Mouse (Mus musculus): Measurements from ENCODE around the gene Nf2. TPM values are rescaled to one million over a fixed set of nuclear protein-coding genes. Genes with fewer than 3 reads are reported as not detected.
A peak's percentile ranks its signal among the peaks of the same experiment; 100 is the strongest.

Gene Nf2
- polyA plus RNA-seq, 1 experiment = 43.5 TPM

GRCm38 (mm10) chr11:4793006-4793405 lies 56.3 kb downstream of the Nf2 start:
- no peak overlapping the region for H3K27ac ChIP-seq (ENCODE audit: insufficient read depth, low read depth, low read length)
- 87% methylated on average over 3 of the region's 3 CpGs for WGBS
- peaks cover 35% of the 10 kb centered on the region for H3K36me3 ChIP-seq (ENCODE audit: control insufficient read depth, insufficient read depth, low read length)
- no peaks in the 10 kb centered on the region for H3K27me3 ChIP-seq (ENCODE audit: control insufficient read depth, insufficient read depth, low read length)
- H3K4me1 ChIP-seq (ENCODE audit: control insufficient read depth, insufficient read depth, insufficient read length, low read length) = no peaks in the 10 kb centered on the region
- no peak overlapping the region for H3K4me3 ChIP-seq (ENCODE audit: low read depth, low read length)
- TF ChIP-seq POLR2A (IDR thresholded peaks at IDR 0.05; ENCODE audit: low read depth, low read length) = no peak
- TF ChIP-seq CTCF (IDR thresholded peaks at IDR 0.05; ENCODE audit: extremely low read depth, insufficient read length, insufficient replicate concordance, low read depth, low read length) = no peak

- Histone ChIP-seq H3K4me3 (ENCODE audit: low read depth, low read length) (no peak overlapping the region), H3K27ac (ENCODE audit: insufficient read depth, low read depth, low read length) (no peak overlapping the region), H3K27me3 (ENCODE audit: control insufficient read depth, insufficient read depth, low read length) (no peaks in the 10 kb centered on the region), H3K4me1 (ENCODE audit: control insufficient read depth, insufficient read depth, insufficient read length, low read length) (no peaks in the 10 kb centered on the region), H3K36me3 (ENCODE audit: control insufficient read depth, insufficient read depth, low read length) (peaks cover 42% of the 10 kb centered on the region)
- no peak for TF ChIP-seq CTCF (IDR thresholded peaks at IDR 0.05; ENCODE audit: extremely low read depth, insufficient read length, insufficient replicate concordance, low read depth, low read length)
- TF ChIP-seq POLR2A (IDR thresholded peaks at IDR 0.05; ENCODE audit: low read depth, low read length) = no peak
- 88% methylated on average over 6 of the region's 6 CpGs for WGBS
Measured at GRCm38 (mm10) chr11:4791549-4791948, 57.8 kb downstream of the Nf2 start.

- no peak overlapping the region for H3K27ac ChIP-seq (ENCODE audit: insufficient read depth, low read depth, low read length)
- no peaks in the 10 kb centered on the region for H3K4me1 ChIP-seq (ENCODE audit: control insufficient read depth, insufficient read depth, insufficient read length, low read length)
- no peaks in the 10 kb centered on the region for H3K27me3 ChIP-seq (ENCODE audit: control insufficient read depth, insufficient read depth, low read length)
- TF ChIP-seq CTCF (IDR thresholded peaks at IDR 0.05; ENCODE audit: extremely low read depth, insufficient read length, insufficient replicate concordance, low read depth, low read length) (no peak), POLR2A (IDR thresholded peaks at IDR 0.05; ENCODE audit: low read depth, low read length) (no peak)
- H3K4me3 ChIP-seq (ENCODE audit: low read depth, low read length) = no peak overlapping the region
- WGBS = 89% methylated on average over 5 of the region's 5 CpGs
- H3K36me3 ChIP-seq (ENCODE audit: control insufficient read depth, insufficient read depth, low read length) = peaks cover 47% of the 10 kb centered on the region
Measured at GRCm38 (mm10) chr11:4789691-4790090, 59.6 kb downstream of the Nf2 start.

GRCm38 (mm10) chr11:4784629-4785142 lies 64.7 kb downstream of the Nf2 start:
- H3K27ac ChIP-seq (ENCODE audit: insufficient read depth, low read depth, low read length) = no peak overlapping the region
- WGBS = 79% methylated on average over 5 of the region's 5 CpGs
- TF ChIP-seq CTCF (IDR thresholded peaks at IDR 0.05; ENCODE audit: extremely low read depth, insufficient read length, insufficient replicate concordance, low read depth, low read length) = no peak
- TF ChIP-seq POLR2A (IDR thresholded peaks at IDR 0.05; ENCODE audit: low read depth, low read length) = no peak
- H3K4me3 ChIP-seq (ENCODE audit: low read depth, low read length) = no peak overlapping the region
- H3K27me3 ChIP-seq (ENCODE audit: control insufficient read depth, insufficient read depth, low read length) = no peaks in the 10 kb centered on the region
- no peaks in the 10 kb centered on the region for H3K4me1 ChIP-seq (ENCODE audit: control insufficient read depth, insufficient read depth, insufficient read length, low read length)
- peaks cover 55% of the 10 kb centered on the region for H3K36me3 ChIP-seq (ENCODE audit: control insufficient read depth, insufficient read depth, low read length)

GRCm38 (mm10) chr11:4783116-4783515 lies 66.2 kb downstream of the Nf2 start:
- Histone ChIP-seq H3K27ac (ENCODE audit: insufficient read depth, low read depth, low read length) (no peak overlapping the region), H3K36me3 (ENCODE audit: control insufficient read depth, insufficient read depth, low read length) (peaks cover 51% of the 10 kb centered on the region), H3K4me3 (ENCODE audit: low read depth, low read length) (no peak overlapping the region), H3K27me3 (ENCODE audit: control insufficient read depth, insufficient read depth, low read length) (no peaks in the 10 kb centered on the region), H3K4me1 (ENCODE audit: control insufficient read depth, insufficient read depth, insufficient read length, low read length) (no peaks in the 10 kb centered on the region)
- 87% methylated on average over 3 of the region's 3 CpGs for WGBS
- TF ChIP-seq CTCF (IDR thresholded peaks at IDR 0.05; ENCODE audit: extremely low read depth, insufficient read length, insufficient replicate concordance, low read depth, low read length) = no peak
- TF ChIP-seq POLR2A (IDR thresholded peaks at IDR 0.05; ENCODE audit: low read depth, low read length) = no peak

GRCm38 (mm10) chr11:4780927-4781326 lies 68.4 kb downstream of the Nf2 start:
- no peak for TF ChIP-seq POLR2A (IDR thresholded peaks at IDR 0.05; ENCODE audit: low read depth, low read length)
- TF ChIP-seq CTCF (IDR thresholded peaks at IDR 0.05; ENCODE audit: extremely low read depth, insufficient read length, insufficient replicate concordance, low read depth, low read length) = no peak
- H3K27ac ChIP-seq (ENCODE audit: insufficient read depth, low read depth, low read length) = no peak overlapping the region
- peaks cover 43% of the 10 kb centered on the region for H3K36me3 ChIP-seq (ENCODE audit: control insufficient read depth, insufficient read depth, low read length)
- 90% methylated on average over 3 of the region's 3 CpGs for WGBS
- H3K27me3 ChIP-seq (ENCODE audit: control insufficient read depth, insufficient read depth, low read length) = no peaks in the 10 kb centered on the region
- H3K4me1 ChIP-seq (ENCODE audit: control insufficient read depth, insufficient read depth, insufficient read length, low read length) = no peaks in the 10 kb centered on the region
- H3K4me3 ChIP-seq (ENCODE audit: low read depth, low read length) = no peak overlapping the region

- Histone ChIP-seq H3K27me3 (ENCODE audit: control insufficient read depth, insufficient read depth, low read length) (no peaks in the 10 kb centered on the region), H3K27ac (ENCODE audit: insufficient read depth, low read depth, low read length) (no peak overlapping the region), H3K36me3 (ENCODE audit: control insufficient read depth, insufficient read depth, low read length) (peaks cover 21% of the 10 kb centered on the region), H3K4me3 (ENCODE audit: low read depth, low read length) (no peak overlapping the region), H3K4me1 (ENCODE audit: control insufficient read depth, insufficient read depth, insufficient read length, low read length) (no peaks in the 10 kb centered on the region)
- no peak for TF ChIP-seq POLR2A (IDR thresholded peaks at IDR 0.05; ENCODE audit: low read depth, low read length)
- TF ChIP-seq CTCF (IDR thresholded peaks at IDR 0.05; ENCODE audit: extremely low read depth, insufficient read length, insufficient replicate concordance, low read depth, low read length) = peak; percentile 73; the same call in 1 of the 2 replicates
- 29% methylated on average over 3 of the region's 3 CpGs for WGBS
Measured at GRCm38 (mm10) chr11:4772925-4773324, 76.4 kb downstream of the Nf2 start.
